Mouse (Mus musculus): ENCODE measurements around the gene Btbd8. TPM values are rescaled to one million over a fixed set of nuclear protein-coding genes. Genes with fewer than 3 reads are reported as not detected.

Gene Btbd8
- polyA plus RNA-seq, 1 experiment = 1.2 TPM

GRCm38 (mm10) chr5:107541696-107542095 is 103.9 kb downstream of the Btbd8 start:
- Histone ChIP-seq H3K27ac (ENCODE audit: insufficient read depth, low read depth, low read length) (no peak overlapping the region), H3K36me3 (ENCODE audit: control insufficient read depth, insufficient read depth, low read length) (no peaks in the 10 kb centered on the region), H3K4me1 (ENCODE audit: control insufficient read depth, insufficient read depth, low read length) (no peaks in the 10 kb centered on the region), H3K27me3 (replicated peaks; ENCODE audit: control insufficient read depth, insufficient read depth, low read length) (no peaks in the 10 kb centered on the region), H3K4me3 (ENCODE audit: insufficient read depth, low read depth, low read length) (no peak overlapping the region)
- 43% methylated on average over 7 of the region's 7 CpGs for WGBS
- no peak for DNase-seq
- no peak for TF ChIP-seq CTCF (conservative IDR thresholded peaks at IDR 0.05; ENCODE audit: insufficient read depth, insufficient read length, low read depth, low read length)
- no peak for TF ChIP-seq POLR2A (IDR thresholded peaks at IDR 0.05; ENCODE audit: low read depth, low read length)

GRCm38 (mm10) chr5:107545927-107546326 is 108.1 kb downstream of the Btbd8 start:
- TF ChIP-seq CTCF (conservative IDR thresholded peaks at IDR 0.05; ENCODE audit: insufficient read depth, insufficient read length, low read depth, low read length) (no peak), POLR2A (IDR thresholded peaks at IDR 0.05; ENCODE audit: low read depth, low read length) (no peak)
- WGBS = 66% methylated on average over 4 of the region's 4 CpGs

GRCm38 (mm10) chr5:107547955-107548354 is 110.2 kb downstream of the Btbd8 start:
- TF ChIP-seq CTCF (conservative IDR thresholded peaks at IDR 0.05; ENCODE audit: insufficient read depth, insufficient read length, low read depth, low read length) (no peak), POLR2A (IDR thresholded peaks at IDR 0.05; ENCODE audit: low read depth, low read length) (no peak)
- WGBS = 89% methylated on average over 3 of the region's 3 CpGs

More at GRCm38 (mm10) chr5:107545927-107546326, 108.1 kb downstream of the Btbd8 start:
- Histone ChIP-seq H3K4me1 (ENCODE audit: control insufficient read depth, insufficient read depth, low read length) (no peaks in the 10 kb centered on the region), H3K36me3 (ENCODE audit: control insufficient read depth, insufficient read depth, low read length) (no peaks in the 10 kb centered on the region), H3K27ac (ENCODE audit: insufficient read depth, low read depth, low read length) (no peak overlapping the region), H3K4me3 (ENCODE audit: insufficient read depth, low read depth, low read length) (no peak overlapping the region), H3K27me3 (replicated peaks; ENCODE audit: control insufficient read depth, insufficient read depth, low read length) (no peaks in the 10 kb centered on the region)
- no peak for DNase-seq

GRCm38 (mm10) chr5:107548444-107548843 is 110.6 kb downstream of the Btbd8 start:
- Histone ChIP-seq H3K27me3 (replicated peaks; ENCODE audit: control insufficient read depth, insufficient read depth, low read length) (no peaks in the 10 kb centered on the region), H3K27ac (ENCODE audit: insufficient read depth, low read depth, low read length) (no peak overlapping the region), H3K36me3 (ENCODE audit: control insufficient read depth, insufficient read depth, low read length) (no peaks in the 10 kb centered on the region), H3K4me1 (ENCODE audit: control insufficient read depth, insufficient read depth, low read length) (no peaks in the 10 kb centered on the region), H3K4me3 (ENCODE audit: insufficient read depth, low read depth, low read length) (no peak overlapping the region)
- DNase-seq = no peak
- TF ChIP-seq CTCF (conservative IDR thresholded peaks at IDR 0.05; ENCODE audit: insufficient read depth, insufficient read length, low read depth, low read length) (no peak), POLR2A (IDR thresholded peaks at IDR 0.05; ENCODE audit: low read depth, low read length) (no peak)
- WGBS = 90% methylated on average over 3 of the region's 3 CpGs

More at GRCm38 (mm10) chr5:107547955-107548354, 110.2 kb downstream of the Btbd8 start:
- no peaks in the 10 kb centered on the region for H3K36me3 ChIP-seq (ENCODE audit: control insufficient read depth, insufficient read depth, low read length)
- H3K27ac ChIP-seq (ENCODE audit: insufficient read depth, low read depth, low read length) = no peak overlapping the region
- H3K4me1 ChIP-seq (ENCODE audit: control insufficient read depth, insufficient read depth, low read length) = no peaks in the 10 kb centered on the region
- no peaks in the 10 kb centered on the region for H3K27me3 ChIP-seq (replicated peaks; ENCODE audit: control insufficient read depth, insufficient read depth, low read length)
- no peak overlapping the region for H3K4me3 ChIP-seq (ENCODE audit: insufficient read depth, low read depth, low read length)
- no peak for DNase-seq

- Histone ChIP-seq H3K27ac (ENCODE audit: insufficient read depth, low read depth, low read length) (no peak overlapping the region), H3K36me3 (ENCODE audit: control insufficient read depth, insufficient read depth, low read length) (no peaks in the 10 kb centered on the region), H3K4me3 (ENCODE audit: insufficient read depth, low read depth, low read length) (no peak overlapping the region), H3K27me3 (replicated peaks; ENCODE audit: control insufficient read depth, insufficient read depth, low read length) (no peaks in the 10 kb centered on the region), H3K4me1 (ENCODE audit: control insufficient read depth, insufficient read depth, low read length) (no peaks in the 10 kb centered on the region)
- TF ChIP-seq CTCF (conservative IDR thresholded peaks at IDR 0.05; ENCODE audit: insufficient read depth, insufficient read length, low read depth, low read length) = no peak
- no peak for TF ChIP-seq POLR2A (IDR thresholded peaks at IDR 0.05; ENCODE audit: low read depth, low read length)
- no peak for DNase-seq
- WGBS = 61% methylated on average over 5 of the region's 5 CpGs
Observed at GRCm38 (mm10) chr5:107554336-107554735, 116.5 kb downstream of the Btbd8 start.

GRCm38 (mm10) chr5:107556969-107557368 is 119.2 kb downstream of the Btbd8 start:
- TF ChIP-seq CTCF (conservative IDR thresholded peaks at IDR 0.05; ENCODE audit: insufficient read depth, insufficient read length, low read depth, low read length) (no peak), POLR2A (IDR thresholded peaks at IDR 0.05; ENCODE audit: low read depth, low read length) (no peak)
- Histone ChIP-seq H3K27me3 (replicated peaks; ENCODE audit: control insufficient read depth, insufficient read depth, low read length) (no peaks in the 10 kb centered on the region), H3K27ac (ENCODE audit: insufficient read depth, low read depth, low read length) (no peak overlapping the region), H3K4me1 (ENCODE audit: control insufficient read depth, insufficient read depth, low read length) (no peaks in the 10 kb centered on the region), H3K4me3 (ENCODE audit: insufficient read depth, low read depth, low read length) (no peak overlapping the region), H3K36me3 (ENCODE audit: control insufficient read depth, insufficient read depth, low read length) (no peaks in the 10 kb centered on the region; the same call in 1 of the 2 replicates)
- 84% methylated on average over 3 of the region's 3 CpGs for WGBS
- DNase-seq = no peak

Other genes with a start within 250 kb of the Btbd8 start
- gene Tgfbr3, start 148.4 kb upstream of the Btbd8 start, polyA plus RNA-seq (2012; rRNA removed) = 23.4 and 27.7 TPM in 2 replicates
- 0.72 and 0.75 TPM in 2 replicates for gene Brdt, start 106.8 kb upstream of the Btbd8 start, polyA plus RNA-seq (2012; rRNA removed)
- gene Ephx4, start 35.3 kb upstream of the Btbd8 start, polyA plus RNA-seq (2012; rRNA removed) = 0.18 and 0.22 TPM in 2 replicates
- not detected in 2 replicates for gene Lpcat2b, start 6.4 kb upstream of the Btbd8 start, polyA plus RNA-seq (2012; rRNA removed)
- not detected in 2 replicates for gene Gm42669, start 69.6 kb downstream of the Btbd8 start, polyA plus RNA-seq (2012; rRNA removed)
- gene 1700028K03Rik, start 96.7 kb downstream of the Btbd8 start, polyA plus RNA-seq (2012; rRNA removed) = not detected in 2 replicates
- gene Rpap2, start 159.4 kb downstream of the Btbd8 start, polyA plus RNA-seq (2012; rRNA removed) = 3.0 and 3.3 TPM in 2 replicates
- gene Glmn, start 159.9 kb downstream of the Btbd8 start, polyA plus RNA-seq (2012; rRNA removed) = 0.78 and 0.91 TPM in 2 replicates

All from kidney, adult 2 months (tissue).